Mouse (Mus musculus) c-Kit-positive CD71-positive TER-119-negative erythroid progenitor cells, embryonic 14.5 days (primary cell): Measurements from ENCODE around the gene Lama2.

Source experiments
- DNase-seq: peaks from one replicate; pipeline ENCODE4 v3.0.0-alpha.2; 2013; ENCODE audit warnings: low read depth

Lama2 gene

DNA sequence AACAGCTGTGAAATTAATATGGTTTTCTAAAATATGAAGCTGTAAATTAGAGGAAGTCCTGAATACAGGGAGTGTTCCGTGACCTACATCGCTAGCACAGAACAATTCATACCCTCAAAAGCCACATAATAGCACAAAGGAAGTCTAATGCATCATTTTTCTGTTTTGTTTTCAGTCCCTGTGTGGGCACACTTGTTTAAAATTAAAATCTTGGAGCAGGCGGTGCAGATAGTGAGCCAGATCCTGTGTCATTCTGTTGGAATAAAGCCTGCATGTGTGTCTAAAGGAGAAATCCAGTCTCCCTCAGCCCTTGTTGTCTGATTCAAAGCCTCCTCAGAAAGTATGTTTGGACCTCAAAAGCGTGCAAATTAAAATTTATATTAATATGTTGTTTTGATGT lies 234.9 kb downstream of the Lama2 start:
- DNase-seq, result no peak

- no peak for DNase-seq
These were observed 236.5 kb downstream of the Lama2 start for GRCm38 (mm10) chr10:27382887-27383609.

DNA sequence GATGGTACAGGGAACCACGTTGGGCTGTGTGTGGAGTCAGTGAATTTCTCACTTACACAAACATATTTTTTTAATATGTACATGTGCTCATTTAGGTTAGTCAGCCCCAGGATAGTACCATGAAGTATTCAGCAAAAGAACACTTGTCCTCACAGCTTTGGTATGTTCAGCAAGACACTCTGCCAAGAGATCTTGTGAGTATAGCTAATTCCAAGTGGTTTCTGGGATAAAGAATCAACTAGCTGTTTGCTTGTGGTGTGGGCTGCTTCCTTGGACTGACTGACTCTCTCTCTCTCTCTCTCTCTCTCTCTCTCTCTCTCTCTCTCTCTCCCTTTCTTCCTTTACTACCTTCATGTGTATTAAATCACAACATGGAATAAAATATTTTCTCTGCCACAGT lies 241.3 kb downstream of the Lama2 start:
- no peak for DNase-seq

DNA sequence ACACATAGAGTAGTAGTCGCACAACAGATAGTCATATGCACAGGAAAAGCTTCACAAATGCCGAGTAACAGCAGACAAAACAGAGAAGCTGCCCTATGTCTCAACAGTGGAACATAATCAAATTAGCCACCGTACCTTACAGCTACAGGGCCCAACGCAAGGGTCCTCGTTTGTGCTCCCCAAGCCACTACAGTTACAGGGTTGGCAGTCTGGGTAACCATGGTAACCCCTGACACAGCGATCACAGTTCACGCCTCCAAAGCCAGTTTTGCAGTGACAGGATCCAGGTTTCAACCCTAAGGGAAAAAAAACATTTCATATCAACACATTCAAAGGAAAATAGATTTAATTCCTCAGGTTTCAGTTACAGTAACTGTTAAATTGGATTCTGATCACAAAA lies 275.3 kb downstream of the Lama2 start:
- DNase-seq, result no peak

GRCm38 (mm10) chr10:27322410-27322990 lies 297.1 kb downstream of the Lama2 start:
- DNase-seq, result no peak

- DNase-seq, result no peak
These were observed 312.1 kb downstream of the Lama2 start for GRCm38 (mm10) chr10:27307444-27307843.

GRCm38 (mm10) chr10:27305301-27305700 lies 314.3 kb downstream of the Lama2 start:
- DNase-seq, result no peak

DNA sequence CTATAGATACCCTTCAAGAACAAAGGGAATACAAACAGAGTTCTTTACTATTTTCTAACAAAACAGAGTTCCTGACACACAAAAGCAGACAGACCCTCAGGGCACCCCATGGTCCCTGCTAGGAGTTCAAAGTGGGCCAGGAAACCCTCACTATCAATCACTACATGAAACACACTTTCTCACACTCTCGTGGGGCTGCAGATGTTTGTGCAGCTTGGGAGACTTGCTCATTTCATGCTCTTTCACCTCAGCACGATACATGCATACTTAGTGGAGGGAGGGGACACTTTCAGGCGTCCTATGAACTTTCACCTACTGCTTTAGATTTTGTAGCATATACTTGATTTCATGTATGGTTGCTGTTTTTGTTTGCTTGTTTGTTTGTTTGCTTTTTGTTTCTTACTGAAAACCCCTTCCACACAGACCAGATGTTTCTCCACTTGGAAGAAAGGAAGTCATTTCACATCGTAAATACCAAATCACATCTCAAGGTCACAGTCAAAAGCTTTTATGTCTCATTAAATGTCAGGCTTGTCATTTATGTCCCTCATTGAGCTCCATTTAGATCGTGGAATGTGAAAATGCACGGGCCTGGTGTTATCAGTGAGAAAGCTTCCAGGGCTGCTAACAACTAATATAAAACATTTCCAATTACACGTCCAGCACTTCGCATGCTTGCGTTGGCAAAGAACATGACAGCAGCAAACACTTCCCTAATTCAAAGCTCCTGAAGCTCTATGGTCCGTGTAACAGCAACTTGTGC lies 334.3 kb downstream of the Lama2 start:
- DNase-seq, result no peak

DNA sequence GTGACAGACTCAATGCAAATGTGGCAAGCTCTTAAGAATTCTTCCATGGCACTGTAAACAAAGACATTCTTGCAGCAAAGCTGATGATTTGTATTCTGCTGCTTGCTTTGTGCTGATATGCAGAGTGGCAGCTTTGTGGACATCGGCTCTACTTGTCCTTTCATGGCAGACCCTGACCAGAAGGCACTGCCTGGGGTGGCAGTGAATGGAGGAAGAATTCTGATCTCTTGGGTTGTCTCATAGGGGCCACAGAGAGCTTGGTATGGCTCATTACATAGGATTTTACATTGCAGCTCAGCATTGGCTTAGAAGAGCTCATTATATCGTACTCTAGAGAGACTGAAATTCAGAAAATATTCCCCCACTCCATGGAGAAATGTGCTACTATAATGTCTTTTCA lies 352.1 kb downstream of the Lama2 start:
- DNase-seq, result no peak

- no peak for DNase-seq
These were observed 353.7 kb downstream of the Lama2 start for GRCm38 (mm10) chr10:27265812-27266211.

- no peak for DNase-seq
These were observed 354.8 kb downstream of the Lama2 start for GRCm38 (mm10) chr10:27264713-27265112.

DNA sequence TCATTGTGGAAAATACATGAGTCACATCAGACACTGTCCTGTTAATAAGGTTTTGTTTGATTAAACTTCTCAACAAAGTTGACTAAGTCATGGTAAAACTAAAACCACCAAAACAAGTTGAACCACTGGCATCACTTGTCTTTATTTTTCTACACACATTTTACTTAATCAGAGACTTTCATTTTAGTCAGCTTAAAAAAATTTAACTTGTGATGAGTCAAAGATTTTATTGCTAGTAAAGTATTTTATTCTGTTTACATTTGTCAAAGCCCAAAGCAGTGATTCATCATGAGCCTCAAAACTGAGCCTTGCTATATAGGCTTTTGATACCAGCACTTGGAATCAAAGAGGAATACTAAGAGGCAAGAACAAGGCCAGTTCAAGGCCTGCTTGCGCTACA lies 369.8 kb downstream of the Lama2 start:
- DNase-seq, result no peak

- no peak for DNase-seq
These were observed 384.8 kb downstream of the Lama2 start for GRCm38 (mm10) chr10:27234755-27235154.

GRCm38 (mm10) chr10:27233577-27233976 lies 386.0 kb downstream of the Lama2 start:
- no peak for DNase-seq

- DNase-seq, result no peak
These were observed 395.7 kb downstream of the Lama2 start for GRCm38 (mm10) chr10:27223815-27224375.

GRCm38 (mm10) chr10:27222639-27223315 lies 396.8 kb downstream of the Lama2 start:
- no peak for DNase-seq

DNA sequence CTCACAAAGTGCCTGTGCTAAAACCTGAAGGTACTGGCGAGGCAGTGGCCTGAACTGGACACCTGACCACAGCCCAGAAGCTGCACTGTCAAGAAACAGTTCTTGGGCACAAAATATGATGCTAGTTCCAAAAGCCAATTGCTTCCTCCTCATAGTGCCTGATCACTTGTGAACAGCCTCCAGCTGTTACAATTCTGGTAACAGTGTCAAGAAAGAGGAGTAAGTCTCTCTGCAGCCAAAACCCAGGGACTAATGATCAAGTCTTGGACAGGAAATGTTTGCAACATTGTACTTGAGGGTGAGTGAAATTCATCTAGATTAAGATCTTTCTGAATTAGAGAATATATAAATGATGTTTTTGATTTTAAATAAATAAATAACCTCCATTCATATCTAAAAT lies 399.9 kb downstream of the Lama2 start:
- DNase-seq, result no peak

DNA sequence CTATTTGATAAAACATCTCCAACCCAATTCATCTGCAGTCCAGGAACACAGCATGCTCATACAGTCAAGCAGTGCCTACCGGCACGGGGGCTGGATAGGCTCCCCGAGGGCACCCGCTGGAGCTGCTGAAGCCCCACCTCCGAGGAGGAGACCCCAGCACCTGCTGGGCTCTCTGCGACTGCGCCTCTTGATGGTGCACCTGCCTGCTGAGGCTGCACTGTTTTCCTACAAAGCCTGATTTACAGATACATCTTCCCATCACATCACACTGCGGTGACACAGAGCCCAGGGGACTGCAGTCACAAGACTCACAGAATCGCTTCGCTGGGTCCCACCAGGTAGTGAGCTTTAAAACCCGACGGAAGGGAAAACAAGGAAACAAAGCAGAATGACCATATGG lies 412.2 kb downstream of the Lama2 start:
- DNase-seq, result no peak

DNA sequence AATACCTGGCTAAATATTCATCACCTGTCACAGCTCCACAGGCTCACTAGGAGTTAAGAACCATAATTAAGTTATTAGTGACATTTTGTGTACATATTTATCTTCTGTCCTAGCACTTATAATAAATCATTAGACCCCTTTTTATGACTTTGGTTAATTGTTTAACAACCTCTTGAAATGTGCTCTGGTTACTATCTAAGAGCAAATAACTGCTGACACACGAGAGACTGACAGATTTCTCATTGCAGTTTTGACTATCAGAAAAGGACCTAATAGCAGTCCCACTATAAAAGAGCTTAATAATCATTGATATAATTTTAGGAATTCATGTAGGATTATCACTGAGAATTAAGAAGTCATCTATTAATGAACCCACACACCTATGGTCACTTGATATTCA lies 421.1 kb downstream of the Lama2 start:
- DNase-seq, result no peak

DNA sequence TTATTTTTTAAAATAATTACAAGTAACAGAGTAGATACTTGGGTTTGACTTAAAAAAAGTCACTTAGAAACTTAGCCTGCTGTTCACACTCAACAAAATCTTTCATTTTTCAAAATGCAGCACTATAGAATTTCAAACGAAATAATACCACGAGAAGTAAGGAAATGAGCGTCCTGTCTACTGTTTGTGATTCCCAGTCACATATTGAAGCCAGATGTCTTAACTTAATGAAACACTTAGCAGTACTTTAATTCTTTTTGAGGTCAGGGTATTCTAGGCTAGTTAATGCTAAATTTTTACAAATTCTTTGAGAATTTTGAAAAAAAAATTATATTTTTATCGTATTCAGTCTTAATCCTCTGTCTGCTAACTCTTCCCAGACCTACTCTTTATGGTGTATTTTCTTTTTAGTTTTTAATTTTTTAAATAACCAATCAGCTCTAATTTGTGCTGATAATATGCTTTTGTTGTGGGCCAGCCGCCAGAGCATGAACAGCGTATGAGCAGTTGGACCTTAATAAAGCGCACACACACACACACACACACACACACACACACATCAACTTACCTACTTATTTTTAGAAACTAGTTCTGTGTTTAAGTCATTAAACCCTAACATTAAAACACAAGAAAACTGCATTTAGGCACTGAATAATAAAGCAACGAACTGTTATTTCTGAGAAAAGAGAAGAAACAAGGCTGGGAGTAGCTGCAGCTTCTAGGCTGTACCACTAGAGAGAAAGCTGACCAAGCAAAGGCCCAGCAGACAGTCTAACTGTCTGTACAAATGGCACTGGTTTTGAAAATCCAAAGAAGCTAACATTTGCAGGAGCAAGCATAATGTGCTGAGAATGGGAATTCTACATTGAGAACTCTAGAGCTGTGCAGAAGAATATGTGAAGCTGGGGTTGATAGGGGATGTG lies 425.3 kb downstream of the Lama2 start:
- DNase-seq, result no peak

GRCm38 (mm10) chr10:27188630-27189365 lies 430.8 kb downstream of the Lama2 start:
- DNase-seq, result no peak
